ENCODE assay signal across 34 mouse cellular contexts in the genomic region with DNA sequence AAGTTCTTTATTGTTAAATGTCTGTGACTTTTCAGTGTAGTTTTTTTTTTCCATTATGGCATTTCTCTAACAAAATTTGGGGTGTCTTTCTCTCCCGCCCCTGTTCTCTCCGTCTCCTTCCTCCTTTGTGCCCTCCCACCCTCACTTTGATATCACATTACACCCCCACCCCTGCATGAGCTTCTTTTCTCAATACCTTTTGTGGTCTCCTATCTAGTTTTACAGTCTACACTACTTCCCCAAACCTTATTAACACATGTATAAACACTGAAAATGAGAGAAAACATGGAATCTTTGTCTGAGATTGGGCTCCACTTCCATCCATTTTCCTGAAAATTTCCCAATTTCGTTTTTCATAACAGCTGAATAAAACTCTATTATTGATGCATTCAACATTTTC. TPM values are rescaled to one million over a fixed set of nuclear protein-coding genes. Genes with fewer than 3 reads are reported as not detected.
"Had no signal": no experiment of that assay in that cellular context is flagged by ENCODE, and none has a peak within 500 bp of the region (broad histone marks: within the 10 kb centered on the region; RNA-seq: fewer than 3 reads in every experiment).

No protein-coding gene starts in this region.

- H3K4me3 ChIP-seq: heart, embryonic 12.5 days; heart, embryonic 13.5 days; heart, embryonic 15.5 days; hindbrain, embryonic 10.5 days; hindbrain, embryonic 12.5 days; hindbrain, embryonic 13.5 days; hindbrain, embryonic 15.5 days; intestine, embryonic 15.5 days; kidney, embryonic 15.5 days; layer of hippocampus, adult 2 months; left cerebral cortex, adult 2 months had no signal

- H3K27ac ChIP-seq: heart, embryonic 13.5 days; heart, embryonic 15.5 days; hindbrain, embryonic 10.5 days; hindbrain, embryonic 12.5 days; hindbrain, embryonic 13.5 days; hindbrain, embryonic 14.5 days; hindbrain, embryonic 15.5 days; hindbrain, postnatal 0 days; intestine, embryonic 15.5 days; kidney, embryonic 15.5 days; kidney, postnatal 0 days; layer of hippocampus, adult 2 months; left cerebral cortex, adult 2 months had no signal

- H3K36me3 ChIP-seq: hindbrain, embryonic 15.5 days; intestine, embryonic 15.5 days had no signal

- H3K9ac ChIP-seq: heart, embryonic 12.5 days; heart, embryonic 13.5 days; heart, embryonic 15.5 days; hindbrain, embryonic 12.5 days; hindbrain, embryonic 13.5 days; hindbrain, embryonic 14.5 days; hindbrain, embryonic 15.5 days; intestine, embryonic 15.5 days; kidney, embryonic 15.5 days had no signal

- DNase-seq: heart, postnatal 10 days; heart, postnatal 14 days; heart, postnatal 36 days; heart, postnatal 4 days; kidney, adult 11 months; kidney, adult 18-20 months; kidney, adult 2 months; kidney, adult 8-10 months; kidney, adult 9 months; kidney, postnatal 10 days; kidney, postnatal 14 days; kidney, postnatal 25 days; kidney, postnatal 36 days; kidney, postnatal 4 days; layer of hippocampus, postnatal 36 days had no signal

- ATAC-seq: hindbrain, embryonic 16.5 days; hindbrain, postnatal 0 days; inflammation-experienced regulatory T-cells, adult 6 months; intestine, embryonic 15.5 days; intestine, embryonic 16.5 days; intestine, postnatal 0 days had no signal

- H3K4me1 ChIP-seq: heart, embryonic 12.5 days; heart, embryonic 13.5 days; heart, embryonic 15.5 days; hindbrain, embryonic 10.5 days; hindbrain, embryonic 12.5 days; hindbrain, embryonic 13.5 days; hindbrain, embryonic 15.5 days; intestine, embryonic 15.5 days; kidney, embryonic 15.5 days had no signal

- H3K9me3 ChIP-seq: heart, embryonic 12.5 days; heart, embryonic 13.5 days; heart, embryonic 15.5 days; hindbrain, embryonic 10.5 days; hindbrain, embryonic 12.5 days; hindbrain, embryonic 13.5 days; hindbrain, embryonic 15.5 days; intestine, embryonic 15.5 days; kidney, embryonic 15.5 days had no signal

- H3K4me2 ChIP-seq: heart, embryonic 12.5 days; heart, embryonic 13.5 days; heart, embryonic 15.5 days; hindbrain, embryonic 12.5 days; hindbrain, embryonic 13.5 days; hindbrain, embryonic 14.5 days; hindbrain, embryonic 15.5 days; intestine, embryonic 15.5 days; kidney, embryonic 15.5 days had no signal

- H3K27me3 ChIP-seq: intestine, embryonic 15.5 days had no signal

RNA-seq across cellular contexts. Expression of gene Ribc1, which starts 36.5 kb away (rescaled TPM):
- total RNA-seq: layer of hippocampus, adult 18-20 months had no signal
